Mouse (Mus musculus) granulocyte monocyte progenitor cell, adult 5-6 weeks (primary cell): ENCODE data around the gene Ap5s1. TPM values are rescaled to one million over a fixed set of nuclear protein-coding genes. Genes with fewer than 3 reads are reported as not detected.
"Not testable (repeated sequence)": the region's sequence is repeated elsewhere in the genome, so short reads cannot be mapped to it uniquely, and the experiment has no call there.

Experiments used
- ATAC-seq: replicated peaks from 2 replicates; pipeline ENCODE4 v1.8.0; 2016; ENCODE audit warnings: mild to moderate bottlenecking, moderate TSS enrichment, inconsistent platforms; ENCODE audit not compliant: poor library complexity, severe bottlenecking
- total RNA-seq, 2 experiments: library from RNA; stranded (forward) in 1 of 2; stranded (reverse) in 1 of 2; fragments of 200-712, 200-1000 nt in 1 of 2; fragments of >200 nt in 1 of 2; fragmentation: Nextera tagmentation in 1 of 2; gene quantifications; 2 replicates each; pipeline ENCODE4 v1.2.3; 2014 to 2017

Gene Ap5s1
- total RNA-seq, 2 experiments from 2014 or later: 1.0 to 5.7 TPM

DNA sequence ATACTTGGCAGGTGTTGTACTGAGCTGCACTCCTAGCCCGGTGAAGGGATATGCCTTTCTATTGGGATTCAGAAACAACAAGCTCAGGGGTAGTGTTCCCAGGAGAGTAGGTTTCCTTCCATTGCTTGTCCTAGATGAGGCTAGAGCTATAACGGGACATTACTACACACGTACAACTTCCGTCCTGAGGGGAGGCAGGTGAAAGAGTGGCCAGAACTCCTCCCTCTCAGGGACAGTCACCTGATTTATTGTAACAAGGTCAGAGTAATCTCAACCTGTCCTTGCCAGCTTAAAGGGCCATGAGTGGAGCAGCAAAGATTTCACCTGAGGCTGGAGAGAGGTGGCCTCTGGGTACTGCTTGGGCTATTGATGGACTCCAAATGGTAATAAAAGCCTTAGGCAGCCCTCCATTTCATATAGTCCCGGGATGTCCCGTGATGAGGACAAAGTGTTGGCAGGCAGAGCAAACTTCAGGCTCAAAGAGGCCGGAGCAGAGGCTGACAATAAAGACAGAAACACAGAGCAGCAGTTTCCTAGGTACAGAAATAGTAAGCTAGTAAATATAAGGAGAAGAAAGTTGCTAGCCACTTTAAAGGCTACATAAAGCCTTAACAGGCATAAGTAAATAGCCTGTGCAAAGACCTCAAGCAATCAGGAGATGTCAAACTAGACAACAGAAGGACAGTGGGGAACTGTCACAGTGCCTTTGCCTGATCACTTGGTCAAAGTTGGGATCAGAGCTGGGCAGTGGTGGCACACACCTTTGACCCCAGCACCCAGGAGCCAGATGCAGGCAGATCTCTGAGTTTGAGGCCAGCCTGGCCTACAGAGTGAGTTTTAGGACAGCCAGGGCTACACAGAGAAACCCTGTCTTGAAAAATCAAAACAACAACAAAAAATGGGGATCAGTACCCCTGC lies 9.3 kb downstream of the Ap5s1 start:
- ATAC-seq: no peak

DNA sequence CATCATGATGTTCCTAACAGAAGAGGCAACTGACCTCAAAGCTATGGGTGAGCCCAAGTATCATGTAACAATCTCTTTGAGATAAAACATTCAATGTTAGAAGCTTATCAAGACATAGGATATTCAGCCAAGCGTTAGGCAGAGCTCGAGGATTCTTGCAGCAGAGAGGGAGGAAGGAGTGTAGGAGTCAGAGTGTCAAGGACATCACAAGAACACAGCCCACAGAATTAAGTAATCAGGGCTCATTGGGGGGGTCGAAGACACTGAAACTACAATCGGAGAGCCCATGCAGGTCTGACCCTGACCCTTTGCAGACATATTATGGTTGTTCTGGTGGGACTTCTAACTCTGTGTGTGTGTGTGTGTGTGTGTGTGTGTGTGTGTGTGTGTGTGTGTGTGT lies 13.2 kb downstream of the Ap5s1 start:
- peak; percentile 37; the same call in 1 of the 2 replicates for ATAC-seq

DNA sequence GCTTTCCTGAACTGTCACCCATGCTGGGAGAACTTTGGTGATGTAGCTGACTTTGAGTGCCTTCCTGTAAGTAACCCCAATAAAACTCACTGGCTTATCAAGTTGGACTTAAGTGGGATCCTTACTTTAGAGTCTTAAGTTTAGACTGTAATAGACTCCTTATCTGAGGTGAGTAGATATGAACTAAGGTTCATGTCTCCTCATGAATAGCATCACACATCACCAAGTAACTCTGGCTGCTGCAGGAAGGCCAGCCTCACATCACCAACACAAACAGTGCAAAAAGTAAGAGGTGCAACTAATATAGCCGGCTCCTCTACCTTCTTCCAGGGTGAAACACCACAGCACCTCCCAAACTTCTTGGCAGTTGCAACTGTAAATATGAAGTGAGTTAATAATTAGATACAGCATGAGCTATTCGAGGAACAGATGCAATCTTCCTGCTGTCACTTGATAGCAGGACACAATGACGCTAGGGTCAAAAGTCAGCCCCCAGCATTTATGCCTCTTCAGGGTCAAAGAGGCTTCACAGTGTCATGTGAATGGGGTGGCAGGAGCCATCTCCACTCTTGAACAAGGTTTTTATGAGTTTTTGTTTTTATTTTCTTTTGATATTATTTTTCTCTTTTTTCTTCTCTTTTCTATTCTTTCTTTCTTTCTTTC lies 15.1 kb downstream of the Ap5s1 start:
- ATAC-seq: no peak

DNA sequence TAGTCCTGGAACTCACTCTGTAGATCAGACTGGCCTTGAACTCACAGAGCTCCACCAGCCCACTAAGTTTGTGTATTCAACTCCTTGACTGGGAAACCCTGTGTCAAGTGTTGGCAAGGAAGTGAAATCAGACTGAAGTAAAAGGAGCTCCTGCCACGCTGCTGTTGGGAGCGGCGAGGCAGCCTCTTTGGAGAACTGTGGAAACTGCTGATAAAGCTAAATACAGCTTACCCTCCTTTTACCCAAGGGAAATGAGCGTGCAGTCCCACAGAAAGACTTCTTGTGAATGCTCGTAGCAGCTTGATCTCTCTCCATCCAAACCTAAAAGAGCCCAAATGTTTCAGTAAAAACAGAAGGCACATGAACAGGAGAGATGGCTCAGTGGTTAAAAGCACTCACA lies 15.7 kb downstream of the Ap5s1 start:
- ATAC-seq: 0 out of 2 replicates have a peak, but pooled peaks have one; percentile 22

DNA sequence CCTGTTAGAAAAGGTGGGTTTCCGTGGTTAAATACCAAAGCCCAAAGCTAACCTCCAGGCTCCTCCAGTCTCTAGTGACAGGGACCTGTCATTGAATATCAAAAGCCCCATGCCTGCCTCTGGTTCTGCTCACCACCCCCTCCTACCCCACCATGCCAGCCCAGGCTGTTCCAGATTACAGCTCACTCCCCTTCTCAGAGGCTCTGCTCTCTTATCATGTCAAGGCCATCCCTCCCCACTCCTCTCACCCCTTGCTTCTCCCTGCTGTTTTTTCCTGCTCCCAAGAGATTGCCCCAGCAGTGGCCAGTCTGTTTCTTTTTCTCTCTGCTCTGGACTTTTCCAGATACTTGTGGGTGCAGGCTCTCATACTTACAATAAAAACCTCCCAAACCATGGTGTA lies 16.7 kb downstream of the Ap5s1 start:
- no peak for ATAC-seq

DNA sequence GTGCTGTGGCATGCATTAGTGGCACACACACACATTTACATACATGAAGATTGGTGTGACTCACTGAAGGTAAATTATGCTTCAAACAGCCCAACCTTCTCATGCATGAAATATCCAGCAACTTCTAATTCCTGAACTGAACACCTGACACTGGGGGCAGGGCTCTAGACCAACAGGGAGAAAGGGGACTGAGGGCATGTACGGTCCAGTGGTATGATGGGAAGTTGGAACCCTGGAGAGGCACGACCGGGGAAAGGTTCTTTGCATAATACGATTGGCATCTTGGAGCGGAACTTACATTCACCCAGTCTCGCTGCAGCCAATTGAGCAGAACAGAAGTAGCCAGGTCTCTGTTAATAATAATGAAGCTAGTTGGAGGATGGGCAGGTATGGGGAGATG lies 18.3 kb downstream of the Ap5s1 start:
- ATAC-seq: no peak

DNA sequence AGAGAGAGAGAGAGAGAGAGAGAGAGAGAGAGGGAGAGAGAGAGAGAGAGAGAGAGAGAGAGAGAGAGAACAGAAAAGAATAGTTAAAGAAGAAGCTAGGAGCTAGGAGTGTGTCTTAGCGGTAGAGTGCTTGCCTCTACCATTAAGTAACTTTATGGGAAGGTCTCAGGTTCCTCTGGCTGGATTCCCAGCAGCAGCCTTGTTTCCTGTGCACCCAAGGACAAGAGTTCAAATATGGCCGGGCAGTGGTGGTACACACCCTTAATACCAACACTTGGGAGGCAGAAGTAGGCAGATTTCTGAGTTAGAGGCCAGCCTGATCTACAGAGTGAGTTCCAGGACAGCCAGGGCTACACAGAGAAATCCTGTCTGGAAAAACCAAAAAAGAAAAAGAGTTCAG lies 19.8 kb downstream of the Ap5s1 start:
- not testable (repeated sequence) for ATAC-seq

DNA sequence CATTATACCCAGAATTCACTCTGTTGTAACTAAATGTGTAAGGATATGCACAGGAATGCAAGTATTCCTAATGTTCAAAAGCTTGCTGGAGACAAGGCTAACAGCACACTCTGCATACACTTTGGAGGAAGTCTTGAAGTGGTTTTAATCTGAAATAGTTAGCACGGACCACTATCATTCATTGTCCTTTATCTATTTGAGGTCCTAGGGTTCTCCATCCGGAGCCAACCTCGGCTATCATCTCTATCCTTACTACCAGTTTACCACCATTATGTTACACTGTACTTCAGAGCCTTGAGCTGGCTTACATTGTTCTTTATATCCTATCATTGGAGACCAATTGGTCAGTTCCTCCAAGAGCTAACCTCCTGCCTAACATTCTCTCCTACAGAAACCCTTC lies 20.4 kb downstream of the Ap5s1 start:
- no peak for ATAC-seq

DNA sequence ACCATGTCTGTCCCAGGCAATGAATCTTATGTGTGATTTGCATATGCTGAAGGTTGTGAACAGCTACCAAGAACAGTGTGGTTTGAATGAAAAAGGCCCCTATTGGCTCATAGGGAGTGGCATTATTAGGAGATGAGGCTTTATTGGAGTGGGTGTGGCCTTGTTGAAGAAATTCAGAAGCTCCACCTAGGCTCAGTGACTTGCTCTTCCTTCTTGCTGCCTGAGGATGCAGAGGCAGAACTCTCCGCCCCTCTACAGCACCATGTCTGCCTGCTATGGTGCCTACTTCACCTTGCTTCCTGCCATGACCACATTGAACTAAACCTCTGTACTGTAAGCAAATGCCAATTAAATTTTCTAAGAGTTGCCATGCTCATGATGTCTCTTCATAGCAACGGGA lies 25.7 kb downstream of the Ap5s1 start:
- ATAC-seq: peak; percentile 11; the same call in 1 of the 2 replicates

DNA sequence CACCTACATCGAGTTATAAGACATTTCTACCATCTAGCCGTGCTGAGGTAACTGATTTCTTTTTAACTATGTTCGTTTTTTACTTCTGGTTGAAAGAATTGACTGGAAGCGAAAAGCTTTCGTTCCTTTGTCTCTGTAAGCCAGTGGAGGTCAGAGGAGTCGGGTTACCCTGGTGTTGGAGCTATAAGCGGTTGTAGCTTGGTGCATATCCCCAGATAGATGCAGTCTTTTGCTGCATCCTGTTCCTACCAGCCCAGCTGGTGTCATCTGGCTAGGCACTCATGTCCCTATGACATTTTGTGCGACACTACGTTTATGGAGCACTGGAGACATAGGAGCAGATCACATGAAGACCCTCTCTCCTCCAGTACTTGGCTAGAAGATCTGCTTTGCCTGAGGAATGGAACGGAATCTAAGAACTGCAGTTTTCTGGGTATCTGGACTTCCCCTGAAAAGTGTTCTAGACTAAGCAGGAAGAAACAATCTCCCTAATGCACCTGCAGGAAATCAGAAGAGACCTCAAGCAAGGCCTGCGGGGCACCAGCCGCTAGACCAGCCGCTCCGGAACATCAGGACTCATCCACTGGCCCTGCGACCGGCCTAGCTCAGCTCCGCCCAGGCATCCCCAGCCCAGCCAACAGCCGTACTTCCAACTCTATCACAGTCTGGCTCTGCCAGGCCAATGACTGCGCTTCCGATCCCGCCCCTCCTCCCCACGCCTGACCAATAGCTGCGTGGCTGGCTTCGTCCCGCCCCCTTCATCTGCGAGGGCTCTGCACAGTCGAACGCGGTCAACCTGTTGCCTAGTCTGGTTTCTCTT lies 26.6 kb downstream of the Ap5s1 start, which contains the start of gene Mavs:
TSS of gene Mavs (plus strand) at position 757 of the 820 bp plus-strand sequence.
- peak; percentile 95 for ATAC-seq

DNA sequence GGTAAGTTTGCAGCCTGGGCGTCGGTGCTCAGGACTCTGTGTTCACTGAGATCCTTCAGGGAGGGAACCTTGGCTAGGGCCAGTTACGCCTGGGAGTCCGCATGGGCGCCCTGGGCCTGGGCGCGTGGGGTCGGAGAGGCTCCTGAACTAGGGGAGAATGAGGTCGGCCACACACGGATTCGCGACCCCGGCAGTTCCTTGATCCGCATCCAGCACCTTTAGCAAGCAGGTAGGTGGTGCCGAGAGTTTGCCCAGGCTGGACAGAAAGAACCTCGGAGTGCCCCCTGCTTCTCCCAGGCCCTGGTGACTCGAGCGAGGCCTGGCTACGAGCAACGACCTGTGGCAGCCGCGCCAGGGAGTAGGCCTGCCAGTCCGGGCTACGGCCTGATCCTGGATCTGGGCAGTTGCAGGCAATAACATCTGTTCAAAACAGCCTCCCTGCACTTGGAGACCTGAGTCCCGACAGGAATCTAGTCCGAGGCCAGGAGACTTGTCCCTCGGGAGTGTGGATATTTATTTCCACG lies 27.3 kb downstream of the Ap5s1 start:
- ATAC-seq: peak; percentile 8; the same call in 1 of the 2 replicates

DNA sequence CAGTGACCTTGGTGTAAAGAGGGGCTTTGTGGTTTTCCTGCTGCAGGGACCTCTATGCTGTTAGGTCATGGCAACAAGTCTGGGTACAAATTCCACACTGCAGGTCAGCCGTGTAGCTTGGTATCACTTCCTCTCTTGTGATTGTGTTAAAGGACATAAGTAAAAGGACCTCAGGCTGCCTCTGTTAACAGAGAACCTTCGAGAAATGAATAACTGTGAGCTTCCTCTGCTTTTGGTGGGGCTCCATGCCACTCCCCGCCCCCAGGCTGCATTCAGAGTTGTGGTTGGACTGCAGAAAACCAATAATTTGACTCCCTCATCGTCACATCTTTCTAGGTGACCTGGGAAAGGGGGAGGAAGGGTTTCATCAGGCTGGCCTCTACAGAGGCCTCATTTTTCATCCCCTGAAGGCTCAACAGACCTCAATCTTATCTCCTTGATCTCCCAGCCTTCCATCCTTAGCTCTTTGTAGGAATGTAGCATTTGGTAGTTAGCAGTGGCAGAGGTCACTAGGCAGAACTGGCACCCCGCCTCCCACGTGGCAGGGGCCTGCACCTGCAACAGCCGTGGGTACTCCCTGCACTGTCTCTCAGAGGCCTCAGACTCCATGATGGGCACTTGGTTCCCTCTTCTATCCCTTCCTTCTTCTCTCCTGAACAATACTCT lies 28.2 kb downstream of the Ap5s1 start:
- peak; percentile 57 for ATAC-seq

DNA sequence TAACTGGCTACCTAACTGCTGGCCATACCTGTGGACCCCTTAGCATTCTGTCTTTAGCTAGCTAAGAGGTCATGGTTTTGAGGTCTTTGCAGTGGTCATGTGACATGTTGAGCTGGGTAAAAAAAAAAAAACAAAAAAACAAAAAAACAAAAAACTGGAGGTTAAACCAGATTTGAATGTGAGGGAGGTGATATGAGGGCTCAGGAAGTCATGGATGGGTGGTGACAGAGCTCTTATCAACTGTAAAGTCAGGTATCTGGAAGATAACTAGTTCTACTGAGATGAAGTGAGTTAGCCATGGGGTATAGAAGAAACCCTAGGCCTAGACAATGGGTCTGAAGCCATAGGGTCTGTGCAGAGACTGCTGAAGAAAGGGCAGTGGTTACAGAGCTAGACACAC lies 35.3 kb downstream of the Ap5s1 start:
- no peak for ATAC-seq

DNA sequence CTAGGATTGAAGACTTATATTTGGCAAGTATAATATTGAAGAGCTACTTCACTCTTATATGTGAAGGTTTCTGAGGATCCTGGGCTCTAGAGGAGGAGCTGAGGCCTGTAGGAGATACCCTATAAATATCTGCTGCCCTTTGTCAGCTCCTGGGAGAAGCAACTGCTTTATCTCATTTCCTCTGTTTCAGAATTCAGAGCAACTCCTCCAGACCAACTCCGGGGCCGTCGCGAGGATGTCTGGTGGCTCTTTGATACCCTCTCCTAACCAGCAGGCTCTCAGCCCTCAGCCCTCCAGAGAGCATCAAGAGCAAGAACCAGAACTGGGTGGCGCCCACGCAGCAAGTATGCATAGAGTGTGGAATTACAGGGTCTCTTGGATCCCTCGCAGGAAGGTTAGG lies 36.1 kb downstream of the Ap5s1 start:
- ATAC-seq: no peak

DNA sequence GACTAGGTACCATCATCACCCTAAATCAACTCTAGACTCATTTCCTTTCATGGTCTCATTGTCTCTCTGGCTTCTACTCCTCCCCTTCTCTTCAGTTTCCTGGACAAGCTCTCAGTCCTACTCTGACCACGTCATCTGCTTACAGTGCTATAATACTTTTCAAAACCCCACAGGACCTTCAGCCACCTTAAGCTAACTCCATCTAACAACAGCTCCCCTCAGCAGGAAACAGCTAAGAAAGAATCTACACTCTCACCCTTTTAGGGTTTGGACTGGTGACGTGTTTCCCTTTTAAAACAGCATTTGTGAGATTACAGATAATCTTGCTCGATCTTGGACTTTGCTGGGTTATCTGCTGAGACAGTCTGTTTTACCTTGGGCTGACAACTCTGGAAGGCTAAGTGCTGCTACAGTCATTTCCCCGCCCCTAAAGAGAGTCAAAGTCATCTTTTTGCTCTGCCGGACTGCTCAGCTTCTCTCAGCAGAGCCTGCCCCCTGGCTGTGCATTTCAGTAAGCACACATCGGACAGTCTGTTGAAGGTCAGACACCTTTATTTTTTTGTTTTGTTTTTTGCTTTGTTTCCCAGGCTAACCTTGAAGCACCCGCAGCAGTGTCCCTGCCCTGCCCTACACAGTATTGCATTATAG lies 46.9 kb downstream of the Ap5s1 start:
- peak; percentile 91 for ATAC-seq

DNA sequence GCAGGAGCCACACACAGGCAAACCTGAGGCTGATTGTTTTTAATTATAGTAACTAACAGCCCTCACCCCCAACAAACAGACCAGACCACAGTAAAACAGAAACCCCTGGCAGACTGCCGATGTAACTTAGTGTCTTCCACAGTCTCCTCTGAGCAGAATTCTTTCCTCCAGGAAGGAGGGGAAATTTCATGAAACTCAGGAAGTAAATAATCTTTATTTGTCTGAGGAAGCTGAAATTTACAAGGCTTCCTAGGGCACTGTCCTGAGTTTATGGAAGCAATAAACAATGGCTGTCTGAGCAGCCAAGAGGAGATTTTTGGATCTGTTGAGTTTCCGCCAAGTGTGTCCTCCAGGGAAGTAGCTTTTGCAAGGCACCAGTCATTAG lies 47.4 kb downstream of the Ap5s1 start:
- ATAC-seq: no peak

DNA sequence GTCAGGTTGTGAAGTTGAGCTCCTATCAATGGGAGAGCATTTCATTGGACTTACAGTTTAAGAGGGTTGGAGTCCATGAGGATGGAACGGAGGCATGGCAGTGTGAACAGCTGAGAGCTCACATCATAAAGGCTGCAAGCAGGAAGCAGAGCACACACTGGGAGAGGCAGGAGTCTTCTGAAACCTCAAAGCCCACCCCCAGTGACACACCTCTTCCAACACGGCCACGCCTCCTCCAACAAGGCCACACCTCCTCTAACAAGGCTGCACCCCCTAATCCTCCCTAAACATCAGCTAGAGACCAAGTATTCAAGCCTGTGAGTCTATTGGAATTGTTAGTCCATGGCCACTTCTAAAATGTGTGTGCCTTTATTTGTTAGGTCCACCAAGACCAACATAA lies 48.9 kb downstream of the Ap5s1 start:
- peak; percentile 29; the same call in 1 of the 2 replicates for ATAC-seq

DNA sequence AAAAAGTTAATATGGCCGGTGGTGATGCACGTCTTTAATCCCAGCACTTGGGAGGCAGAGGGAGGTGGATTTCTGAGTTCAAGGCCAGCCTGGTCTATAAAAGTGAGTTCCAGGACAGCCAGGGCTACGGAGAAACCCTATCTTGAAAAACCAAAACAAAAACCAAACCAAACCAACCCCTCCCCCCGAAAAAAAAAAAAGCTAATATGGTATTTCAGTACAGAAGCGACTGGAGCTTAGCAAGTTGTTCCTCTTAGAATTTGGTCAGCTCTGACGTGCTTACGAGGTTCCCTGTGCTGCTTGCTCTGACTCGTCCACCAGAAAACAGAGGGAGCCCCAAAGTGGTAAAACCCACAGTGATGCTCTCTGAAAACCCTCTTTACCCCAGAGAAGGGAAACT lies 51.8 kb downstream of the Ap5s1 start:
- no peak for ATAC-seq

DNA sequence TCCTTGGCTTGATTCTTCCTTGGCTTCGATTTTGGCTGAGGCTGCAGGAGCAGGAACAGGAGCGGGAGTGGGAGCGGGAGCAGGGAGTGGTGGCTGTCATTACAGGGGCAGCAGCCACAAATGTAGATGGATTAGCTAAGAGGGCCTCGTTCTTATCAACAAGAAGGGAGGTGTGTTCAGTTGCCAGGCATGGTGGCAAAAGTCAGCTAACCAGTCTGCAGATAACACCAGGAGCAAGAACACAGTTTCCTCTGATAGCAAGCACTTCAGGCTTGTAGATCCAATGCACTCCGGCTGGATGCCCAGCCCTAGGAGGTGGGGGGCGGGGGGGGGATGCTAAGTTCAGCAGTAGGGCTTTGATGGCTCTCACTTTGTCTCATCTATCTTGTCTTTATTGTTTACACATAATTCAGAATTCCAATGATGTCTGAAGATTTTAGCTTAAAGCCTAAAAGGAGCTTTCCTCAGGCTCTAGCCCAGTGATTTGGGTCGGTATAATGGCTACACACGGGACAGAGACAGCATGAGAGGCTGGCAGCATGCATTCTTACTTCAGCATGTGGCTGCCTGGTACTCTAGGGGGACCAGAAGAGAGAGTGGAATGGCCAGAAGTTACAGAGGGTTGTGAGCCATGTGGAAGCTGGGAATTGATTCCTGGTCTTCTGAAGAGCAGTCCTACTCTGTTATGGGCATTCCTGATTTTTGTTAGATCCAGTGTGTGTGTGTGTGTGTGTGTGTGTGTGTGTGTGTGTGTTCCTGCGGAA lies 53.8 kb downstream of the Ap5s1 start:
- ATAC-seq: no peak
